Mouse (Mus musculus) forebrain, embryonic 10.5 days (tissue): ENCODE results near the gene S100a14. TPM values are rescaled to one million over a fixed set of nuclear protein-coding genes. Genes with fewer than 3 reads are reported as not detected.

Experiments
- DNase-seq: peaks from one replicate; pipeline ENCODE4 v3.0.0-alpha.2; 2017; ENCODE audit warnings: low spot score; ENCODE audit errors: extremely low spot score
- H3K27ac ChIP-seq: fragments of 300-500 bp; sonication (generic); 2 replicates; pipeline ENCODE4 v1.5.1; 2016; ENCODE audit warnings: mild to moderate bottlenecking
- H3K27me3 ChIP-seq: fragments of 300-500 bp; sonication (generic); 2 replicates; pipeline ENCODE4 v1.6.1; 2016; ENCODE audit warnings: mild to moderate bottlenecking; ENCODE audit not compliant: poor library complexity, severe bottlenecking
- H3K36me3 ChIP-seq: fragments of 300-500 bp; sonication (generic); replicated peaks from 2 replicates; pipeline ENCODE4 v1.6.1; 2016; ENCODE audit warnings: mild to moderate bottlenecking, moderate library complexity
- H3K4me1 ChIP-seq: fragments of 300-500 bp; sonication (generic); 2 replicates; pipeline ENCODE4 v1.6.1; 2016
- H3K4me3 ChIP-seq: fragments of 300-500 bp; sonication (generic); 2 replicates; pipeline ENCODE4 v1.5.1; 2016; ENCODE audit warnings: mild to moderate bottlenecking, moderate library complexity
- H3K9me3 ChIP-seq: fragments of 300-500 bp; sonication (generic); 2 replicates; pipeline ENCODE4 v1.6.1; 2016; ENCODE audit warnings: mild to moderate bottlenecking, moderate library complexity
- WGBS: fragments of 180-500 bp; shearing (Covaris S2); methylation state at CpG from one replicate; pipeline ENCODE4 v1.1.7; 2016; 5-methylcytosine and 5-hydroxymethylcytosine counted together
- polyA plus RNA-seq: library from polyadenylated mRNA; unstranded; fragments of >200 nt; fragmentation: Nextera tagmentation; extraction: Ambion mirVana; gene quantifications from 2 replicates; pipeline ENCODE4 v1.2.1, GENCODE M21; 2016

S100a14 gene
- polyA plus RNA-seq, 1 experiment from 2014 or later, result not detected

DNA sequence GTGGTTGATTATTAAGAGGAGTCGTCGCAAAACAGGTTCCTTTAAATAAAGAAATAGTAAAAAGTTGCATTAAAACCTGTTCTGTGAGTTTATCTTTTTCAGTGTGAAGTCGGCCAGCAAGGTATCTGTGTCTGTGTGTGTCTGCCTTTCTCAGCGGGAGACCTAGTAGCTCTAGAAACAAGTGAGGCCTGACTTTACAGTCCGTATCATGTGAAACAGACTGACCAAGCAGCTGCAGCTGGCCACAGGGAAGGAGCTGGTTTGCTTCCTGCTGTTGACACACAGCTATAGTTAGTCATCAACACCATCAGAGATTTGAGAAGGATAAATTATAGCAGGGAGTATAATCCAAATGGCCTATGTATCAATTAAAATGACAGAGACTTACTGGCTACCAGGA, 5.1 kb downstream of the S100a14 start:
- WGBS, result 78% methylated on average over 5 of the region's 5 CpGs
- H3K36me3 ChIP-seq, result no peaks in the 10 kb centered on the region
- H3K9me3 ChIP-seq, result no peaks in the 10 kb centered on the region
- no peak overlapping the region for H3K4me3 ChIP-seq
- no peak for DNase-seq
- H3K27ac ChIP-seq, result no peak overlapping the region
- no peaks in the 10 kb centered on the region for H3K27me3 ChIP-seq
- H3K4me1 ChIP-seq, result no peaks in the 10 kb centered on the region

DNA sequence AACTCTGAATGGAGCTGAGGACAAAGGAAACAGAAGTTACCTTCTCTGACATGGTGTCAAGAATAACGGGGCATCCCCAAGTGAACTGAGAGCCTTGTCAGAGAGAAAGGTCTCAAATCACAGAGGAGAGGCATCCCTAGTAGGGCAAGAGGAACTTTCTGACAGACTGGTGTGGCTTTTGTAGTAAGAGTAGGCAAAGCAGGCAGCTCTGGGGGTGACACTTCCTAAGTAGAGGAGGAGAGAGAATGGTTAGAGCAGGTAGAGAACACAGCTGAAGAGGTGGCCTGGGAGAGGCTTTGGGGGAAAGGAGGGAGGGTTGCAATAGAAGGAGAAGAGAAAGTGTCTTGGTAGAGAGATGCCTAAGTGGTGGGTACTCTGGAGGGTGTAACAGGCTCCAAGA, 8.8 kb downstream of the S100a14 start:
- Histone ChIP-seq H3K27ac (no peak overlapping the region), H3K36me3 (no peaks in the 10 kb centered on the region), H3K4me1 (peaks cover 3% of the 10 kb centered on the region; the same call in 1 of the 2 replicates), H3K9me3 (no peaks in the 10 kb centered on the region), H3K4me3 (no peak overlapping the region), H3K27me3 (no peaks in the 10 kb centered on the region; the same call in 1 of the 2 replicates)
- no peak for DNase-seq
- 86% methylated on average over 1 of the region's 1 CpGs for WGBS

DNA sequence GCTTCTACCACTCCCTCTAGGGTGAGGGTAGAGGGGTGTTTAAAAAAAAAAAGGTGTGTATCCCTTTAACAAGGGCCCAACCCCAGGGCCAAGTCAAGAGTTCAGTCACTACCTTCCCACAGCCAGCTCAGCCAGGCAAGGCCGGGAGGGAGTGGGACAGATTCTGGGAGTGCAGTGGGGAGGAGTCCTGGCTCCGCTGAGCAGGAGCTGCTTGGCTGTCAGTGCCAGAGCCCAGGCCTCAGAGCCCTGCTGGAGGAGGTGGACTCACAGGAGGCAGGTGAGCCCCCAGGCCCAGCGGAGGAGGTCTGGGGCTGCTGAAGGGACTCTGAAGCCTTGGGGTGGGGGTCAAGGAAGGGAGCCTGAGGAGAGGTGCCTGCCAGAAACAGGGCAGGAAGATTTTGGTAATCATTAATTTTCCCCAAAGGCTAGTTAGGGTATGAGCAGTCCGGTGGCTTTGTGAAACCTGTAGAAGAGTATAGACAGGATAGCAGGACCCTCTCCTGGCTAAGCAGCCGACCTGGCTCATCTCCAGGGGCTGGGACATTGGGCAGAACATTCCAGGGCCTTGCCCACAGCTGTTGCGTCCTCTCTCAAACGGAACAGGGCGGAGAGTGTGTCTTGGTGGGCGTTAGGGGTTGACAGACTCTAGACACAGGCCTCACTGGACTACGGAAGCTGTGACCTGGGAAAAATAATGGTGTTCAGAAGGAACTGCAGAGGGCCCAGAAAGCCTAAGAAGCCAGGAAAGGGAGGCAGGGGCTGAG, 10.7 kb downstream of the S100a14 start, which contains the start of gene S100a16:
TSS of gene S100a16 (plus strand) at position 114 of the 764 bp plus-strand sequence.
- no peak within 1 kb of the TSS for H3K4me3 ChIP-seq
- WGBS, result 43% methylated on average over 10 of the region's 10 CpGs
- no peak for DNase-seq
- H3K27me3 ChIP-seq, result no peaks in the 10 kb centered on the region; the same call in 1 of the 2 replicates
- peaks cover 17% of the 10 kb centered on the region for H3K4me1 ChIP-seq
- H3K9me3 ChIP-seq, result no peaks in the 10 kb centered on the region
- H3K36me3 ChIP-seq, result no peaks in the 10 kb centered on the region
- H3K27ac ChIP-seq, result no peak within 1 kb of the TSS

DNA sequence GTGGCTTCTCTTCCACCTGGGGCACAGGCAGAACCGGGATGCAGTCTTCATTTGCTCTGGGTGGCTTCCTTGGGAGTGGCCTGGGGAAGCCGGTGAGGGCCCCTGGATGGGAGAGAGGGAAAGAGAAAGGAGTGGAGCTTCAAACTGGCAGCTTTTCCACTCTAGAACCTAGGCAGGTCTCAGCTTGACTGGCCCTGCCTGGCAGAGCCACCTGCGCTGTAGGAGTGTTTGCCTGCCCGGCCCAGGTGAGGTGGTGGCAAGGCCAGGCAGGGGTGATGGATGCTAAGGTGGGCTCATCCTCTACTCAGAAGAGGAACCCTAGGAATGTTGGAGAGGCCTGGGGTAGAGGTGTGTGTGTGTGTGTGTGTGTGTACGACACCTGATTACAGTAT, 11.2 kb downstream of the S100a14 start:
- no peaks in the 10 kb centered on the region for H3K36me3 ChIP-seq
- no peaks in the 10 kb centered on the region; the same call in 1 of the 2 replicates for H3K27me3 ChIP-seq
- no peaks in the 10 kb centered on the region for H3K9me3 ChIP-seq
- no peak overlapping the region for H3K4me3 ChIP-seq
- peaks cover 23% of the 10 kb centered on the region for H3K4me1 ChIP-seq
- DNase-seq, result no peak
- WGBS, result 87% methylated on average over 5 of the region's 5 CpGs
- H3K27ac ChIP-seq, result no peak overlapping the region

DNA sequence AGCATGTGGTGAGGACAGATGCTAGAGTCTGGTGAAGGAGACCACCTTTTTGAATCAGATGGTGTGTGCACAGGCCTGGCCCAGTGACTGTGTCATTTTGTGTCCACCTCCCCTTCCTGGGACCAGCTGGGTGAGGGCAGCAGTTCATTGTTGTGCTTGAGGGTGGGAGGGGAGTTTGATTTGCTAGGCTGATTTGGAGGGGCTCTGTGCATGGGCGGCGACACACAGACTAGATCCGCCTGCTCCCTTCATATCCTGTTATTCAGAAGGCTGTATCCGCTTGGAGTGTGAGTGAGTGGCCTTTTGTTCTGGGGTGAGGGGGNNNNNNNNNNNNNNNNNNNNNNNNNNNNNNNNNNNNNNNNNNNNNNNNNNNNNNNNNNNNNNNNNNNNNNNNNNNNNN, 14.2 kb downstream of the S100a14 start:
- Histone ChIP-seq H3K27ac (peak overlapping the region; percentile 62), H3K4me1 (peaks cover 24% of the 10 kb centered on the region), H3K36me3 (no peaks in the 10 kb centered on the region), H3K27me3 (no peaks in the 10 kb centered on the region; the same call in 1 of the 2 replicates), H3K9me3 (no peaks in the 10 kb centered on the region), H3K4me3 (no peak overlapping the region)
- DNase-seq, result no peak
- 63% methylated on average over 4 of the region's 4 CpGs for WGBS

DNA sequence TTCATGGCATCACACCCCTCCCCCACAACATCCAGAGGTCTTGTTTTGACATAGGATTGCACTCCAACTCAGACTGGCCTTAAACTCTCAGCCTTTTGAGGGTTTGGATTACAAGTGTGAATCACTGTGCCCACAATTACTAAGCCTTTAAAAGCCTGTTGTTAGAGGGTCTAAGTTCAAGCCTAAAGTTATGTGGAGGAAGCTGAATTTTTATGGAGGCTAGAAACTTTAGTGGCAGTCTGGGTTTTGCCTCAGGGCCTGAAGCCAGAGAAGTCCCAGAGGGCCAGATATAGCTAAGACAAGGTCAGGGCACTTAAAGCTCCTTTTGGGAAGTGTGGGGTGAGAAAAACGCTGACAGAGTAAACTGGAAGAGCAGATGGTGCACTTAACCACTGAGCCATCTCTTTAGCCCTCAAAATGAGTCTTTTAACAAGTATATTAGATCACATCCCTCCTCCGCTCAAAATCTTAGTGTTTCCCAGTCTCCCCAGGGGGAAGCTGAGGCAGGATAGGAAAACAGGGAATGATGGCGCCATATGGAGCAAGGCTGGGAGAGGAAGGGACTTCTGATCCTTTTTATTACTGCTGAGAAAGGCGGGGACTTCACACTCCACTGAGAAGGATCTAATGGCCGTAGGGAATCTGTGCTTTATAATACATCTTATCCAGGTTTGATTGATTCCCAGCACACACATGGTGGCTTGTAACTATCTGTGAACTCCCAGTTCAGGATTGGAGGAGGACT, 23.2 kb downstream of the S100a14 start:
- DNase-seq, result no peak

DNA sequence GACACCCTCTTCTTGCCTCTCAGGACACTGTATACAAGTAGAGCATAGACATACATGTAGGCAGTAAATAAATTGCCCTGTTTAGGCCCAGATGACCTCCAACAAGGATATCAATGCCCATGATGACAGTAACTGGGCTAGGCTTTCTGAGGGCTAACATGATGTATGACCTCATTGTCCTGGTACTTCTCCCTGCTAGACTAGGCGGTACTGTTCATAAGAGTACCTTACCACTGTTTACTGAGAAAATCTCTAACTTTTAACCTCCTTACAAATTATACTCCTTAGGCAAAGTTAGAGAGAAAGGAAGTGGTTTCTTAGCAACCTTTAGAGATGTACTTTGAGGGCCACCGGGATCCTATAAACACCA, 23.8 kb downstream of the S100a14 start:
- no peak overlapping the region for H3K27ac ChIP-seq
- H3K36me3 ChIP-seq, result no peaks in the 10 kb centered on the region
- H3K9me3 ChIP-seq, result no peaks in the 10 kb centered on the region
- no peak for DNase-seq
- 92% methylated on average over 2 of the region's 2 CpGs for WGBS
- H3K27me3 ChIP-seq, result no peaks in the 10 kb centered on the region
- H3K4me1 ChIP-seq, result peaks cover 9% of the 10 kb centered on the region
- H3K4me3 ChIP-seq, result no peak overlapping the region

More for the DNA sequence above, 23.2 kb downstream of the S100a14 start:
- WGBS, result 72% methylated on average over 5 of the region's 5 CpGs
- no peaks in the 10 kb centered on the region for H3K9me3 ChIP-seq
- no peak overlapping the region for H3K4me3 ChIP-seq
- peaks cover 9% of the 10 kb centered on the region for H3K4me1 ChIP-seq
- no peak overlapping the region for H3K27ac ChIP-seq
- H3K36me3 ChIP-seq, result no peaks in the 10 kb centered on the region
- no peaks in the 10 kb centered on the region for H3K27me3 ChIP-seq

DNA sequence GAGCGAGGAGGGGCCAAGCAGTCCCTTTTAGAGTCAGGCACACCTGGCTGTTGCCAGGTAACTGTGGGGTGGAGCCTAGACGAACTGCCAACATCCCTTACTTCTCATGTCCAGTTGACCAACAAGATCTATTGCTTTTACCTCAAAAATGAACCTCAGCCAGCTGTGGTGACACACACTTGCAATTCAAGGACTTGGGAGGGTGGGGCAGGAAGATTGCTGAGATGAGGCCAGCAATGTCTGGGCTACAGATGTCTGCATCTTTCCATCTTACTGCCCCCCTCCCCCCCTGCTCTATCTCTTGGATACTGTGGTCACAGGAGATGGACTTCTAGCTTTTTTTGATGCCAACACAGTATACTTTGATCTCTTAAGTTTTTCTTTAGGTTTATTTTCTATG, 25.6 kb downstream of the S100a14 start:
- WGBS, result 74% methylated on average over 2 of the region's 2 CpGs

DNA sequence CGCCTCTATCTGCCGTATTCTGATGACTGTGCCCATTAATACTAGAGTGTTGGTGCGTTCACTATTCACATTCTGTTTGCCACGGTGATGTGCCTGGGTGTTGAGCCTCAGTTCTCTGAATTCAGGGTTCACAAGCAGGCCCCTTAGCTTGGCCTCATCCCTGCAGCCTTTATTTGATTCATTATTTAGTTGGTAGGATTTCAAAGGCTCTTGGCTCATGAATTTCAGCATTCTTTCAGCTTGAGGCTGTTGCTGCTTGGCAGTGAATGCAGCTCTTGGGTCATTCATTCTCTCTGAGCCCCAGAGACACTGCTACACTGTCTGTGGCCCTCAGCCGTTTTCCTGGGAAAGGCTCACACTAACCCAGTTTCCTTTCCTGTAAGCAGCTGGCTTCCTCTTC, 29.3 kb downstream of the S100a14 start:
- no peak for DNase-seq
- no peak overlapping the region for H3K27ac ChIP-seq

More for the DNA sequence above, 25.6 kb downstream of the S100a14 start:
- H3K36me3 ChIP-seq, result no peaks in the 10 kb centered on the region
- H3K27ac ChIP-seq, result no peak overlapping the region
- no peaks in the 10 kb centered on the region for H3K27me3 ChIP-seq
- no peak overlapping the region for H3K4me3 ChIP-seq
- no peaks in the 10 kb centered on the region for H3K9me3 ChIP-seq
- no peak for DNase-seq
- H3K4me1 ChIP-seq, result peaks cover 13% of the 10 kb centered on the region

DNA sequence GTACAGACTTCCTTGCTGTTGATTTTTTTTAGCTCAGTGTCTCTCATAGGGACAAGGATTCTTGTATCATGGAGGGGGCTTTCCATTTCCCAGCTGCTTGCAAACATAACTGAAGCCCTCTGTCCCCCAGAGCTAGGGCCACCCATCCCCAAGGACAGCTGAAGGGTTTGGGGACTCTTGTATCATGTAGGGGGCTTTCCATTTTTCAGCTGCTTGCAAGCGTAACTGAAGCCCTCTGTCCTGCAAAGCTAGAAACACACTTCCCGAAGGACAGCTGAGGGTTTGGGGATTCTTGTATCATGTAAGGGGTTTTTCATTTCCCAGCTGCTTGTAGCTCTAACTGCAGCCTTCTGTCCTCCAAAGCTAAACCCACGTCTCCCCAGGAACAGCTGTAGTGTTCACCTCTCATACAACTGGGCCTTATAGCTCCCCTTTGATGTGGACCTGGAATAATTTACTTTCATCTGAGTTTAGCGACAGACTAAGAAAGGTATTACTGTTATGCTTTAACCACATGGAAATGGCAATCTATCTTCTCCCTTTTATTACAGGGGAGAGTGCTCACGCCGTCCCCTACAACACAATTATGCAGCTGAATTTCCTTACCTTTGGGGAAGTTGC, 33.5 kb downstream of the S100a14 start, which contains the start of gene S100a3:
TSS of gene S100a3 (plus strand) at position 571 of the 621 bp plus-strand sequence.
- no peaks in the 10 kb centered on the region for H3K36me3 ChIP-seq
- H3K4me1 ChIP-seq, result peaks cover 4% of the 10 kb centered on the region; the same call in 1 of the 2 replicates
- 87% methylated on average over 6 of the region's 6 CpGs for WGBS
- DNase-seq, result no peak
- H3K27me3 ChIP-seq, result no peaks in the 10 kb centered on the region
- H3K9me3 ChIP-seq, result no peaks in the 10 kb centered on the region
- no peak within 1 kb of the TSS for H3K27ac ChIP-seq
- no peak within 1 kb of the TSS for H3K4me3 ChIP-seq

More for the DNA sequence above, 29.3 kb downstream of the S100a14 start:
- Histone ChIP-seq H3K4me1 (peaks cover 4% of the 10 kb centered on the region; the same call in 1 of the 2 replicates), H3K27me3 (no peaks in the 10 kb centered on the region), H3K4me3 (no peak overlapping the region), H3K9me3 (no peaks in the 10 kb centered on the region), H3K36me3 (no peaks in the 10 kb centered on the region)
- 65% methylated on average over 5 of the region's 5 CpGs for WGBS

DNA sequence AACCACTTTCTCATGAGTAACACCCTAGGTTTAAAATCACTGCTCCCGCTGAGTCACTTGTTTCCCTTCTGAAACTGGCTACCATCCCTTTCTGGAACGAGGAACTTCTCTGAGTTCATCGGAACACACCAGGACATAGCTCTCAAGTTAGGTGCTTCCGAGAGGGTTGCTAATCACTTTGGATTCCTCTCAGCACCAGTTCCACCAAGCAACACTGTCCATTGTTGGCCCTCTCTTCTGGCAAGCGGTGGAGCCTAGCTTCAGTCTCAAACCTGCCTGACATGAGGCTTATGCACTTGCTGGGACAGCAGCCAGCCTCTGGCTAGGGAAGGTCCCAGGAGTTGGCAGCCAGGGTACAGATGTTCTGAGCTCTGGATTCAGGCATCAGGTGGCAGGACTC, 48.0 kb downstream of the S100a14 start:
- no peak overlapping the region for H3K4me3 ChIP-seq
- WGBS, result 88% methylated on average over 5 of the region's 5 CpGs
- DNase-seq, result no peak
- H3K4me1 ChIP-seq, result no peaks in the 10 kb centered on the region
- H3K36me3 ChIP-seq, result no peaks in the 10 kb centered on the region
- H3K9me3 ChIP-seq, result no peaks in the 10 kb centered on the region
- H3K27me3 ChIP-seq, result no peaks in the 10 kb centered on the region
- no peak overlapping the region for H3K27ac ChIP-seq

DNA sequence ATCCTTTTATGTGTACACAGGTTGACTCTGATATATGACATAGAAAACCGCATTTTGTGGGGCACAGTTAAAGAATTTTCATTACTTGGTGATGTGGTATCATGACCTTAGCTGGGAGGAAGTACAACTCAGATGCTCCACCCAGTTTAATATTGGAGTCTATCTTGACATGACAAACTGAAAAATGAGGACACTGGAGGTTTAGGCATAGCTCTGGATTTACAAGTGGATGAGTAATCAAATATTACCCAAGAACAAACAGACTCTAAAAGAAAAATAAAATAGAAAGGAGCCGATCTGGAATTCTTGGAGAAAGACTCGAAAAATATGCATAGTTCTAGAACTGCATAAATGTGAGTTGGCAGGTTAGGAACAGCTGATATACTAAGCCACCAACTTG, 48.7 kb downstream of the S100a14 start:
- Histone ChIP-seq H3K4me3 (no peak overlapping the region), H3K27ac (no peak overlapping the region), H3K9me3 (no peaks in the 10 kb centered on the region), H3K36me3 (no peaks in the 10 kb centered on the region), H3K4me1 (no peaks in the 10 kb centered on the region), H3K27me3 (no peaks in the 10 kb centered on the region)
- no peak for DNase-seq
- 85% methylated on average over 3 of the region's 3 CpGs for WGBS
